Mouse (Mus musculus) kidney, embryonic 14.5 days (tissue): ENCODE results near the gene Kcnmb1. TPM values are rescaled to one million over a fixed set of nuclear protein-coding genes. Genes with fewer than 3 reads are reported as not detected.

Experiments used
- ATAC-seq: fragments of 200-750 bp; cut with Nextera tagmentation; 2 replicates; pipeline ENCODE4 v1.8.0; 2017; ENCODE audit warnings: moderate number of reproducible peaks, mild to moderate bottlenecking, moderate TSS enrichment, moderate library complexity; ENCODE audit not compliant: low FRiP score, low TSS enrichment
- H3K27ac ChIP-seq: fragments of 300-500 bp; sonication (generic); 2 replicates; pipeline ENCODE4 v1.5.1; 2014; ENCODE audit warnings: low read depth, mild to moderate bottlenecking, low read length, moderate library complexity, mixed read lengths
- H3K27me3 ChIP-seq: fragments of 300-500 bp; sonication (generic); 2 replicates; pipeline ENCODE4 v1.6.1; 2014; ENCODE audit warnings: mild to moderate bottlenecking, low read length; ENCODE audit not compliant: control insufficient read depth, insufficient read depth
- H3K36me3 ChIP-seq: fragments of 300-500 bp; sonication (generic); 2 replicates; pipeline ENCODE4 v1.6.1; 2014; ENCODE audit warnings: low read length, mixed read lengths; ENCODE audit not compliant: control insufficient read depth, insufficient read depth
- H3K4me1 ChIP-seq: fragments of 300-500 bp; sonication (generic); 2 replicates; pipeline ENCODE4 v1.6.1; 2014; ENCODE audit warnings: low read length, mixed read lengths; ENCODE audit not compliant: control insufficient read depth, insufficient read depth
- H3K4me2 ChIP-seq: fragments of 300-500 bp; sonication (generic); replicated peaks from 2 replicates; pipeline ENCODE4 v1.6.1; 2014; ENCODE audit warnings: low read depth, mild to moderate bottlenecking, low read length
- H3K4me3 ChIP-seq: fragments of 300-500 bp; sonication (generic); 2 replicates; pipeline ENCODE4 v1.5.1; 2014; ENCODE audit warnings: mild to moderate bottlenecking, low read length
- H3K9ac ChIP-seq: fragments of 300-500 bp; sonication (generic); 2 replicates; pipeline ENCODE4 v1.6.1; 2014; ENCODE audit warnings: low read depth, mild to moderate bottlenecking, low read length, moderate library complexity
- H3K9me3 ChIP-seq: fragments of 300-500 bp; sonication (generic); 2 replicates; pipeline ENCODE4 v1.6.1; 2016; ENCODE audit warnings: low read length; ENCODE audit not compliant: control insufficient read depth
- WGBS: fragments of 180-500 bp; shearing (Covaris S2); extraction: QIAGEN DNeasy Blood & Tissue Kit; methylation state at CpG from one replicate; pipeline ENCODE4 v1.1.7; 2014; 5-methylcytosine and 5-hydroxymethylcytosine counted together
- polyA plus RNA-seq: library from polyadenylated mRNA; unstranded; fragments of >200 nt; fragmentation: Nextera tagmentation; extraction: Ambion mirVana; gene quantifications from 2 replicates; pipeline ENCODE4 v1.2.1, GENCODE M21; 2014

Gene Kcnmb1
- 0.18 and 0.19 TPM in 2 replicates for polyA plus RNA-seq

DNA sequence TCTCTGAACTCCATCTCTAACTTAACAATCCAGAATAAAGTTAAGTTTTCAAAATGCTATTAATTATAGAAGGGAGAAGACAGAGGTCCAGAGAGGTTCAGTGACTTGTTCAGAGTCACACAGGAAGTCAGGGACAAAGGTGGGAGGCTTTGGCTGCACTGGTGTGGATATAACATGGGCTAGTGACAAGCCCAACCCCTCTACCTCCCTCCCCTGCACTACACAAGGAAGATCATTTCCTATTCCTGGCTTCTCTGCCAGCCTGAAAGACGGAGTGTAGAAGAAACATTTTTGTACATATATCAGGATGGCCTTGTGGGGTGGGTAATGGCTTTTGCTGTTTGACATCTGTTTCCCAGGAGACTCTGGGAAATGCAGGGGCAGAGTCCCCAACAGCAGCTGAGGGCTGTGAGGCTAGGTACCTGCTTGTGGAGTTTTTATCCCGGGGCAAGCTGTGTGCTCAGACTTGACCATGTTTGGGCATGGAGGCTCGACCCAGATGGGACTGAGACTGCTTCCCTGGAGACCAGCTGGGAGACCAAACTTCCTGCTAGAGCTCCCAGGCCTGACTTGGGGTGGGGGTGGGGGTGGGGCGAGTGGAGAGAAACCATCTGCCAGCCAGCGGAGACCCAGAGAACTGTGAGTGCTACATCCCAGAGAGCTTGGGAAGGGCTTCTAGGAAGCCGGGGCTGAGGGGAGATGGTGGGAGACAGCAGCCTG is at the start of gene Kcnmb1:
TSS of gene Kcnmb1 (plus strand) at position 326 of the 720 bp plus-strand sequence.
- Histone ChIP-seq H3K9ac (no peak within 1 kb of the TSS), H3K27me3 (no peaks in the 10 kb centered on the region), H3K36me3 (no peaks in the 10 kb centered on the region), H3K4me1 (no peaks in the 10 kb centered on the region; the same call in 1 of the 2 replicates), H3K4me2 (no peak within 1 kb of the TSS), H3K9me3 (no peaks in the 10 kb centered on the region), H3K27ac (peak within 1 kb of the TSS; percentile 26; the same call in 1 of the 2 replicates), H3K4me3 (no peak within 1 kb of the TSS)
- peak; percentile 67; the same call in 1 of the 2 replicates for ATAC-seq
- 19% methylated on average over 6 of the region's 6 CpGs for WGBS

DNA sequence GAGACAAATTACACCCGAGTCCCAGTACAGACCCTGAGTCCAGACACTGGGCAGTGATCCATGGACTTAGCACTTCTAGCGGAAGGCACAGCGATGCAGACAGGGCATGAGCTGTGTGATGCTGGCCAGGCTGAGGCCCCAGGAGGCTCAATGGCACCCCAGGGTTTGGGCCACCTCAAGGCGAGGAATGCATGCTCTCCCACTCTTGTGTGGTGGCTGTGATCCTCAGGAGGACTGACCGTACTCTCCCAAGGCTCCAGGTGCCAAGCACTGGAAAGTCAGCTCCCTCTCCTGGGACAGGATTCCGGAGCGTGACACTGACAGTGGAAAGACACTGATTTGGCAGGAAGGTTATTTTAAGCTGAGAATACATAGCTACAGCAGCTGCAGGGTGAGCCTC is 49.8 kb upstream of the Kcnmb1 start:
- WGBS = 67% methylated on average over 7 of the region's 7 CpGs
- no peak for ATAC-seq

DNA sequence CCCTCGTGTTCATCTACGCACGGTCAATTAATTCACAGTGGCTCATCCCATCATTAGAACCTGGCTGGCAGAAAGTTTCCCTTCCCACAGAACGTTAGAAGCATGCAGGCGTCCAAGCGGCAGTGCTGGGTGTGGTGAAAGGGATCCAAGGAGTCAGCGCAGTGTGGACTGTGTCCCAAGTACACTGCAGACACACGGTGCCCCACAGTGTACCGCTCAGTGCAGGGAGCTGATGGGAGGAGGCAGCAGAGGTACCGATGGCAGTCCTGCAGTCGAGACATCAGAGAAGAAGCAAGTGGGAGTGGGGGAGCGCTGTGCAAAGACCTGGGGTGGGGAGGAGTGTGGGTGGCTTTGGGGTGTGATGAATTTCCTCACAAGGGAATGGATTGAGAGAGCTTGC is 48.6 kb upstream of the Kcnmb1 start:
- no peaks in the 10 kb centered on the region for H3K36me3 ChIP-seq
- no peak overlapping the region for H3K9ac ChIP-seq
- H3K4me1 ChIP-seq = no peaks in the 10 kb centered on the region
- H3K9me3 ChIP-seq = no peaks in the 10 kb centered on the region
- H3K27me3 ChIP-seq = 0 out of 2 replicates have a peak, but pooled peaks cover 4% of the 10 kb centered on the region
- no peak overlapping the region for H3K4me2 ChIP-seq
- H3K4me3 ChIP-seq = no peak overlapping the region
- ATAC-seq = no peak
- 37% methylated on average over 12 of the region's 12 CpGs for WGBS
- H3K27ac ChIP-seq = no peak overlapping the region

More for the DNA sequence above, 49.8 kb upstream of the Kcnmb1 start:
- no peaks in the 10 kb centered on the region for H3K36me3 ChIP-seq
- no peak overlapping the region for H3K27ac ChIP-seq
- no peaks in the 10 kb centered on the region for H3K9me3 ChIP-seq
- no peak overlapping the region for H3K4me3 ChIP-seq
- no peaks in the 10 kb centered on the region for H3K4me1 ChIP-seq
- H3K4me2 ChIP-seq = no peak overlapping the region
- no peak overlapping the region for H3K9ac ChIP-seq
- H3K27me3 ChIP-seq = 0 out of 2 replicates have a peak, but pooled peaks cover 4% of the 10 kb centered on the region

DNA sequence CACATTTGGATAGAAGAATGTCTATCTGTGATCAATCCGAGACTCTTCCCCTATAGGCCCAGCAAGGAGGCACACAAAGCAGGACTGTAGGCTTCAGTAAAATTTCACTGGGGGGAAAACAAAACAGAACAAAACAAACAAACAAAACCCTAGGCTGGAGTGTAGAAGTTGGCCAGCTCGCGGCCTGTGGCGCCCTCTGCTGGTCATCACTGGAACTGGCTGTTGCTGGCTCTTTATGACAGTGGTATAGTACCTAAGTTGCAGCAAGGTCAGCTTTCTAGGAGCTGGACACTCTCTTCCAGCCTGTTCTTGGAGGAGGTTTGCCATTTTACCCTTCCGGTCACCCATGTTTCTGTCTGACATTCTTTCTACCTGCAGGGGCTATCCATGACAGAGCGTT is 45.2 kb upstream of the Kcnmb1 start:
- Histone ChIP-seq H3K4me3 (no peak overlapping the region), H3K4me2 (no peak overlapping the region), H3K27ac (no peak overlapping the region), H3K36me3 (no peaks in the 10 kb centered on the region), H3K27me3 (0 out of 2 replicates have a peak, but pooled peaks cover 4% of the 10 kb centered on the region), H3K4me1 (peaks cover 10% of the 10 kb centered on the region), H3K9ac (no peak overlapping the region), H3K9me3 (0 out of 2 replicates have a peak, but pooled peaks cover under 1% of the 10 kb centered on the region)
- 24% methylated on average over 6 of the region's 6 CpGs for WGBS
- no peak for ATAC-seq

DNA sequence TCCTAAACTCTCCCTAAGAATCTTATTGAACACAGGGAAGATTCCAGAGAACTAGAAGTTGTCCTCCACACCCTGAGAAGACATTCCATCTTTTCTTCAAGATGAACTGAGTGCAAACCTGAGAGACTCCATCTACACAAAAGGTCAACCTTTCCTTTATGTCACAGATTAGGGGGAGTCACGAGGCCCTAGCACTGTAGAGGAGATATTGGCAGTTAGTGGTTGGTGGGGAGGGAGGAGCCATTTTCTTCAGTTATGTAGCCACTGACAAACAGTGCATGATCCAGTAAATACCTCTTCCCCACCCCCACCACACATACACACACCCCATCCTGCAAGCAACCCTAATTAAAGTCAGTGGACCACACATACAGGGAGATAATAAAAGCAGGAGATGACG is 44.4 kb upstream of the Kcnmb1 start:
- H3K36me3 ChIP-seq = no peaks in the 10 kb centered on the region
- H3K27ac ChIP-seq = no peak overlapping the region
- H3K9me3 ChIP-seq = 0 out of 2 replicates have a peak, but pooled peaks cover 2% of the 10 kb centered on the region
- 35% methylated on average over 2 of the region's 2 CpGs for WGBS
- H3K4me3 ChIP-seq = no peak overlapping the region
- H3K9ac ChIP-seq = no peak overlapping the region
- no peak overlapping the region for H3K4me2 ChIP-seq
- H3K4me1 ChIP-seq = peaks cover 10% of the 10 kb centered on the region
- 0 out of 2 replicates have a peak, but pooled peaks cover 4% of the 10 kb centered on the region for H3K27me3 ChIP-seq
- no peak for ATAC-seq

DNA sequence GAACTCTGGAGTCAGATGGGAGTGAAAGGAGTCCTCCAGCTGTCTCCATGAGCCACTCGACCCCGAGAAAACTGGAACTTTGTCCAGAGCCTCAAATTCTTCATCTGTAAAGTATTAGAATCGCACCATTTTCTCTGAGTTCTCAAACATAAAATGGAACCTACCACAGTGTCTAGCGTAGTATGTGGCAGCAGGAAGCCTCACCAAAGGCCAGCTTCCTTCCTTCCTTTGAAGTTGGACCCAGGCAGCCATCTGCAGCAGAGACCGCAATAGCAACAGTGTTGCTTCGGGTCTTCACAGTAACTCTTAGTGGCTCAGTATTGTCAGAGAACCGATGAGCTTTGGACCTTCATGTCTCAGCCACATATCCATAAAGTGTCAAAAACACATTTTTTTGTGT is 43.0 kb upstream of the Kcnmb1 start:
- ATAC-seq = no peak
- H3K9me3 ChIP-seq = 0 out of 2 replicates have a peak, but pooled peaks cover 2% of the 10 kb centered on the region
- H3K4me1 ChIP-seq = peaks cover 10% of the 10 kb centered on the region
- WGBS = 77% methylated on average over 7 of the region's 7 CpGs
- no peak overlapping the region for H3K4me2 ChIP-seq
- no peak overlapping the region for H3K4me3 ChIP-seq
- H3K27me3 ChIP-seq = 0 out of 2 replicates have a peak, but pooled peaks cover under 1% of the 10 kb centered on the region
- no peak overlapping the region for H3K27ac ChIP-seq
- H3K36me3 ChIP-seq = no peaks in the 10 kb centered on the region
- H3K9ac ChIP-seq = no peak overlapping the region

DNA sequence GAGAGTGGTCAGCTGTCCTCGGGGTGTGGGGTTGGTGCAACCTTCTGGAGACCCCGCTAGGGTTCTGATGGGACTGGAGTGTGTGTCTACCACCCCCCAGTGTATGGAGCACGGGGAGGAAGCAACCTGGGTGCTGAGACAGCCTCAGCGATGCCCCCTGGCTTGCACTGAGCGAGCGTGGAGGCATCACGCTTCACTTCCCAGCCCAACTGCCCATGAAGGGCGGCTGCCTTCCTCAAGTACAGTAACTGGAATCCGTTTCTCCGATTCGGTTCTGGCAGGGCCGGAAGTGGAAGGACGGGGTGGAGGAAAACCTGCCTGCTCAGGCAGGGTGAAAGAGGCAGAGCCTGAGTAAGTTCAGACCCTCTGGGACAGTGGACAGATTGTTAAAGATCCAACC is 41.4 kb upstream of the Kcnmb1 start:
- H3K9ac ChIP-seq = no peak overlapping the region
- H3K4me1 ChIP-seq = peaks cover 10% of the 10 kb centered on the region
- H3K4me2 ChIP-seq = no peak overlapping the region
- 0 out of 2 replicates have a peak, but pooled peaks cover 2% of the 10 kb centered on the region for H3K9me3 ChIP-seq
- no peaks in the 10 kb centered on the region for H3K27me3 ChIP-seq
- peak; percentile 78 for ATAC-seq
- H3K27ac ChIP-seq = no peak overlapping the region
- 45% methylated on average over 13 of the region's 13 CpGs for WGBS
- H3K36me3 ChIP-seq = no peaks in the 10 kb centered on the region
- H3K4me3 ChIP-seq = no peak overlapping the region

DNA sequence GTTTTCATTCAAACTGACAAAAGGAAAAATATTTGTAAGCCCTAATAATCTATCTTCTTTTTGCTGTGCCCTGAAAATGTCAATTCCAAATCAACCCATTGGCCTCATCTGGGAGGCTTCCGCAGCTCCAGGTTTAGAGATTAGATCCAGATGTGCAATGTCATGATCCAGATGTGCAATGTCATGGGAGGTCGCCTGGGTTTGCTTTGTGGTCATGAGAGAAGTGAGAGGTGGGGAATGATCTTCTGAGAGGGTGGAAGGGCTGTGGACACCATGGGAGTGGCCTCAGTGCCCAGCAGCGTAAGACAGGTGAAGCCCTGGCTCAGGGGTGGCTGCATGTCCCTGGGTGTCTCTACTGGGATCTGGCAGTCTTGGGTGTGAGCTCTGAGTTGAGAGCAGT is 39.8 kb upstream of the Kcnmb1 start:
- H3K9ac ChIP-seq = no peak overlapping the region
- no peak overlapping the region for H3K4me3 ChIP-seq
- 70% methylated on average over 3 of the region's 3 CpGs for WGBS
- H3K4me2 ChIP-seq = no peak overlapping the region
- H3K4me1 ChIP-seq = peaks cover 10% of the 10 kb centered on the region
- H3K9me3 ChIP-seq = 0 out of 2 replicates have a peak, but pooled peaks cover 2% of the 10 kb centered on the region
- no peak overlapping the region for H3K27ac ChIP-seq
- no peak for ATAC-seq
- H3K36me3 ChIP-seq = no peaks in the 10 kb centered on the region
- H3K27me3 ChIP-seq = no peaks in the 10 kb centered on the region

DNA sequence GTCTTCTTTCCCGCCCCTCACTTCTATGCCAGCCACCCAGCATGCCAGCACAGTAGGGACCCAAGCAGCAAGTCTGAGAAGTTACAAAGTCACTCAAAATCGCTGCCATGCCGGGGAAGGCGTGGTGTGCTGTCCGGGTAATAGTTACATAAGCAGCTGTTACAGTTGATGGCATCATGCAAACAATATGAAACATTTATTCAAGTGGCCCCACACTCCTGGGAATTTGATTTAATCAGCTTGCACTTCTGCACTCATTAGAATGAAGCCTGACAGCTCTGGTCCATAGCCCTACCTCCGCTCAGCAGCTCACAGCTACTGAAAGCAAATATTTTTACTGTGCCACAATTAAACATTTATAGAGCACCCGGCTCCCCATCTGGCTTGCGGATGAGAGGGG is 37.0 kb upstream of the Kcnmb1 start:
- Histone ChIP-seq H3K9ac (no peak overlapping the region), H3K4me1 (peaks cover 10% of the 10 kb centered on the region), H3K4me3 (no peak overlapping the region), H3K9me3 (0 out of 2 replicates have a peak, but pooled peaks cover 2% of the 10 kb centered on the region), H3K4me2 (no peak overlapping the region), H3K27me3 (no peaks in the 10 kb centered on the region), H3K36me3 (no peaks in the 10 kb centered on the region), H3K27ac (no peak overlapping the region)
- 76% methylated on average over 8 of the region's 8 CpGs for WGBS
- no peak for ATAC-seq
